Mouse (Mus musculus): ENCODE data around the gene Gm21411. TPM values are rescaled to one million over a fixed set of nuclear protein-coding genes. Genes with fewer than 3 reads are reported as not detected.

Gene Gm21411
- polyA plus RNA-seq (2015; fragmentation: Illumina TruSeq; extraction: RNeasy Lipid Tissue Mini Kit (QIAGEN cat#74804); ENCODE audit: insufficient read depth, low replicate concordance): not detected

GRCm38 (mm10) chr4:146909386-146910137 is at the start of gene Gm21411:
Gene Gm21411, minus strand, starts transcription at chr4:146909590.

Other genes with a start within 250 kb of the Gm21411 start
- not detected for gene Zfp989, start 62.4 kb upstream of the Gm21411 start, polyA plus RNA-seq (2015; fragmentation: Illumina TruSeq; extraction: RNeasy Lipid Tissue Mini Kit (QIAGEN cat#74804); ENCODE audit: insufficient read depth, low replicate concordance)
- not detected for gene Rex2, start 112.3 kb upstream of the Gm21411 start, polyA plus RNA-seq (2015; fragmentation: Illumina TruSeq; extraction: RNeasy Lipid Tissue Mini Kit (QIAGEN cat#74804); ENCODE audit: insufficient read depth, low replicate concordance)
- gene Zfp991, start 222.4 kb upstream of the Gm21411 start, polyA plus RNA-seq (2015; fragmentation: Illumina TruSeq; extraction: RNeasy Lipid Tissue Mini Kit (QIAGEN cat#74804); ENCODE audit: insufficient read depth, low replicate concordance): 23.8 TPM